Mouse (Mus musculus) kidney, embryonic 15.5 days (tissue): ENCODE measurements around the gene Fam120a. TPM values are rescaled to one million over a fixed set of nuclear protein-coding genes. Genes with fewer than 3 reads are reported as not detected.
A peak's percentile ranks its signal among the peaks of the same experiment; 100 is the strongest.

Experiments used
- ATAC-seq: fragments of 200-750 bp; cut with Nextera tagmentation; replicated peaks from 2 replicates; pipeline ENCODE4 v1.8.0; 2017; ENCODE audit warnings: moderate TSS enrichment; ENCODE audit not compliant: low FRiP score
- H3K27ac ChIP-seq: fragments of 300-500 bp; sonication (generic); 2 replicates; pipeline ENCODE4 v1.5.1; 2015; ENCODE audit warnings: mild to moderate bottlenecking, inconsistent platforms
- H3K27me3 ChIP-seq: fragments of 300-500 bp; sonication (generic); 2 replicates; pipeline ENCODE4 v1.6.1; 2015; ENCODE audit warnings: inconsistent platforms
- H3K36me3 ChIP-seq: fragments of 300-500 bp; sonication (generic); 2 replicates; pipeline ENCODE4 v1.6.1; 2015; ENCODE audit warnings: inconsistent platforms
- H3K4me1 ChIP-seq: fragments of 300-500 bp; sonication (generic); 2 replicates; pipeline ENCODE4 v1.6.1; 2015; ENCODE audit warnings: inconsistent platforms
- H3K4me2 ChIP-seq: fragments of 300-500 bp; sonication (generic); 2 replicates; pipeline ENCODE4 v1.6.1; 2015; ENCODE audit warnings: moderate library complexity, mild to moderate bottlenecking, inconsistent platforms
- H3K4me3 ChIP-seq: fragments of 300-500 bp; sonication (generic); replicated peaks from 2 replicates; pipeline ENCODE4 v1.5.1; 2015; ENCODE audit warnings: mild to moderate bottlenecking, inconsistent platforms
- H3K9ac ChIP-seq: fragments of 300-500 bp; sonication (generic); 2 replicates; pipeline ENCODE4 v1.6.1; 2015; ENCODE audit warnings: mild to moderate bottlenecking, inconsistent platforms
- H3K9me3 ChIP-seq: fragments of 300-500 bp; sonication (generic); replicated peaks from 2 replicates; pipeline ENCODE4 v1.6.1; 2016; ENCODE audit warnings: inconsistent platforms
- WGBS: fragments of 180-500 bp; shearing (Covaris S2); methylation state at CpG from one replicate; pipeline ENCODE4 v1.1.7; 2015; ENCODE audit warnings: mixed read lengths; 5-methylcytosine and 5-hydroxymethylcytosine counted together
- polyA plus RNA-seq: library from polyadenylated mRNA; unstranded; fragments of >200 nt; fragmentation: Nextera tagmentation; extraction: Ambion mirVana; gene quantifications from 2 replicates; pipeline ENCODE4 v1.2.1, GENCODE M21; 2015

The Fam120a gene
- polyA plus RNA-seq, 1 experiment from 2014 or later: 24.4 TPM

GRCm38 (mm10) chr13:48964850-48965249 is 3.0 kb downstream of the Fam120a start:
- 74% methylated on average over 4 of the region's 4 CpGs for WGBS
- no peaks in the 10 kb centered on the region for H3K36me3 ChIP-seq
- peak overlapping the region; percentile 96; the same call in 1 of the 2 replicates for H3K4me3 ChIP-seq
- ATAC-seq: no peak
- H3K9ac ChIP-seq: no peak overlapping the region
- no peaks in the 10 kb centered on the region for H3K27me3 ChIP-seq
- H3K27ac ChIP-seq: peak overlapping the region; percentile 99; the same call in 1 of the 2 replicates
- peak overlapping the region; percentile 91 for H3K4me2 ChIP-seq
- no peaks in the 10 kb centered on the region for H3K9me3 ChIP-seq
- H3K4me1 ChIP-seq: peaks cover 47% of the 10 kb centered on the region

- Histone ChIP-seq H3K36me3 (0 out of 2 replicates have a peak, but pooled peaks cover 3% of the 10 kb centered on the region), H3K4me1 (peaks cover 45% of the 10 kb centered on the region), H3K27me3 (no peaks in the 10 kb centered on the region), H3K9me3 (no peaks in the 10 kb centered on the region), H3K27ac (no peak overlapping the region), H3K4me3 (no peak overlapping the region), H3K4me2 (no peak overlapping the region), H3K9ac (no peak overlapping the region)
- 79% methylated on average over 1 of the region's 1 CpGs for WGBS
- no peak for ATAC-seq
Observed at GRCm38 (mm10) chr13:48963111-48963510, 4.7 kb downstream of the Fam120a start.

- H3K9me3 ChIP-seq: no peaks in the 10 kb centered on the region
- WGBS: 59% methylated on average over 3 of the region's 3 CpGs
- ATAC-seq: no peak
- no peak overlapping the region for H3K4me2 ChIP-seq
- H3K9ac ChIP-seq: no peak overlapping the region
- H3K36me3 ChIP-seq: 0 out of 2 replicates have a peak, but pooled peaks cover 3% of the 10 kb centered on the region
- peaks cover 45% of the 10 kb centered on the region for H3K4me1 ChIP-seq
- no peaks in the 10 kb centered on the region for H3K27me3 ChIP-seq
- peak overlapping the region; percentile 51; the same call in 1 of the 2 replicates for H3K27ac ChIP-seq
- H3K4me3 ChIP-seq: no peak overlapping the region
Observed at GRCm38 (mm10) chr13:48962519-48962918, 5.3 kb downstream of the Fam120a start.

- ATAC-seq: no peak
- no peak overlapping the region for H3K4me2 ChIP-seq
- no peaks in the 10 kb centered on the region for H3K9me3 ChIP-seq
- 74% methylated on average over 4 of the region's 4 CpGs for WGBS
- H3K4me1 ChIP-seq: peaks cover 29% of the 10 kb centered on the region
- no peak overlapping the region for H3K9ac ChIP-seq
- no peak overlapping the region for H3K4me3 ChIP-seq
- H3K36me3 ChIP-seq: 0 out of 2 replicates have a peak, but pooled peaks cover 3% of the 10 kb centered on the region
- no peak overlapping the region for H3K27ac ChIP-seq
- no peaks in the 10 kb centered on the region for H3K27me3 ChIP-seq
Observed at GRCm38 (mm10) chr13:48958608-48959007, 9.2 kb downstream of the Fam120a start.

GRCm38 (mm10) chr13:48954825-48955224 is 13.0 kb downstream of the Fam120a start:
- H3K4me2 ChIP-seq: no peak overlapping the region
- H3K4me1 ChIP-seq: peaks cover 32% of the 10 kb centered on the region
- H3K9me3 ChIP-seq: no peaks in the 10 kb centered on the region
- H3K27ac ChIP-seq: no peak overlapping the region
- 92% methylated on average over 4 of the region's 4 CpGs for WGBS
- 0 out of 2 replicates have a peak, but pooled peaks cover 3% of the 10 kb centered on the region for H3K36me3 ChIP-seq
- no peak for ATAC-seq
- no peaks in the 10 kb centered on the region for H3K27me3 ChIP-seq
- no peak overlapping the region for H3K4me3 ChIP-seq
- H3K9ac ChIP-seq: no peak overlapping the region

GRCm38 (mm10) chr13:48950600-48951241 is 17.1 kb downstream of the Fam120a start:
- Histone ChIP-seq H3K27me3 (no peaks in the 10 kb centered on the region), H3K9ac (no peak overlapping the region), H3K4me3 (no peak overlapping the region), H3K4me1 (peaks cover 21% of the 10 kb centered on the region), H3K4me2 (no peak overlapping the region), H3K36me3 (peaks cover 33% of the 10 kb centered on the region), H3K9me3 (no peaks in the 10 kb centered on the region), H3K27ac (peak overlapping the region; percentile 58; the same call in 1 of the 2 replicates)
- no peak for ATAC-seq
- WGBS: 32% methylated on average over 5 of the region's 5 CpGs

GRCm38 (mm10) chr13:48948951-48949350 is 18.9 kb downstream of the Fam120a start:
- ATAC-seq: no peak
- no peak overlapping the region for H3K27ac ChIP-seq
- no peaks in the 10 kb centered on the region for H3K27me3 ChIP-seq
- H3K4me2 ChIP-seq: no peak overlapping the region
- WGBS: 85% methylated on average over 6 of the region's 6 CpGs
- peaks cover 48% of the 10 kb centered on the region for H3K36me3 ChIP-seq
- H3K9me3 ChIP-seq: no peaks in the 10 kb centered on the region
- no peak overlapping the region for H3K4me3 ChIP-seq
- H3K4me1 ChIP-seq: peaks cover 17% of the 10 kb centered on the region
- no peak overlapping the region for H3K9ac ChIP-seq

- H3K27me3 ChIP-seq: no peaks in the 10 kb centered on the region
- H3K9me3 ChIP-seq: no peaks in the 10 kb centered on the region
- H3K9ac ChIP-seq: no peak overlapping the region
- H3K4me3 ChIP-seq: no peak overlapping the region
- 77% methylated on average over 1 of the region's 1 CpGs for WGBS
- no peaks in the 10 kb centered on the region for H3K4me1 ChIP-seq
- peaks cover 79% of the 10 kb centered on the region for H3K36me3 ChIP-seq
- H3K4me2 ChIP-seq: no peak overlapping the region
- ATAC-seq: no peak
- H3K27ac ChIP-seq: no peak overlapping the region
Observed at GRCm38 (mm10) chr13:48944571-48944970, 23.2 kb downstream of the Fam120a start.

GRCm38 (mm10) chr13:48942471-48942870 is 25.3 kb downstream of the Fam120a start:
- 84% methylated on average over 2 of the region's 2 CpGs for WGBS
- ATAC-seq: no peak
- Histone ChIP-seq H3K9me3 (no peaks in the 10 kb centered on the region), H3K4me1 (no peaks in the 10 kb centered on the region), H3K27me3 (no peaks in the 10 kb centered on the region), H3K9ac (no peak overlapping the region), H3K4me2 (no peak overlapping the region), H3K27ac (peak overlapping the region; percentile 16; the same call in 1 of the 2 replicates), H3K36me3 (peaks cover 78% of the 10 kb centered on the region), H3K4me3 (no peak overlapping the region)

GRCm38 (mm10) chr13:48941773-48942172 is 26.0 kb downstream of the Fam120a start:
- Histone ChIP-seq H3K4me1 (no peaks in the 10 kb centered on the region), H3K9ac (no peak overlapping the region), H3K27ac (no peak overlapping the region), H3K4me3 (no peak overlapping the region), H3K9me3 (no peaks in the 10 kb centered on the region), H3K27me3 (no peaks in the 10 kb centered on the region), H3K4me2 (no peak overlapping the region), H3K36me3 (peaks cover 79% of the 10 kb centered on the region)
- WGBS: 36% methylated on average over 3 of the region's 3 CpGs
- ATAC-seq: no peak

GRCm38 (mm10) chr13:48934597-48934996 is 33.2 kb downstream of the Fam120a start:
- ATAC-seq: no peak
- H3K4me3 ChIP-seq: no peak overlapping the region
- H3K4me1 ChIP-seq: no peaks in the 10 kb centered on the region; the same call in 1 of the 2 replicates
- H3K9me3 ChIP-seq: no peaks in the 10 kb centered on the region
- 78% methylated on average over 6 of the region's 6 CpGs for WGBS
- H3K27me3 ChIP-seq: no peaks in the 10 kb centered on the region
- H3K9ac ChIP-seq: no peak overlapping the region
- no peak overlapping the region for H3K4me2 ChIP-seq
- no peak overlapping the region for H3K27ac ChIP-seq
- peaks cover 85% of the 10 kb centered on the region for H3K36me3 ChIP-seq

- no peaks in the 10 kb centered on the region for H3K9me3 ChIP-seq
- H3K27ac ChIP-seq: no peak overlapping the region
- H3K27me3 ChIP-seq: no peaks in the 10 kb centered on the region
- H3K36me3 ChIP-seq: peaks cover 89% of the 10 kb centered on the region
- 89% methylated on average over 3 of the region's 3 CpGs for WGBS
- H3K4me2 ChIP-seq: no peak overlapping the region
- H3K9ac ChIP-seq: no peak overlapping the region
- no peak for ATAC-seq
- H3K4me1 ChIP-seq: no peaks in the 10 kb centered on the region; the same call in 1 of the 2 replicates
- H3K4me3 ChIP-seq: no peak overlapping the region
Observed at GRCm38 (mm10) chr13:48932692-48933091, 35.1 kb downstream of the Fam120a start.
